Mouse (Mus musculus) neural tube, embryonic 11.5 days (tissue): ENCODE data around the gene Adipor2. TPM values are rescaled to one million over a fixed set of nuclear protein-coding genes. Genes with fewer than 3 reads are reported as not detected.

Experiments
- ATAC-seq: fragments of 200-750 bp; cut with Nextera tagmentation; 2 replicates; pipeline ENCODE4 v1.8.0; 2017; ENCODE audit warnings: moderate number of reproducible peaks, mild to moderate bottlenecking, moderate TSS enrichment, moderate library complexity; ENCODE audit not compliant: insufficient read depth, low FRiP score, low TSS enrichment
- DNase-seq: peaks from one replicate; pipeline ENCODE4 v3.0.0-alpha.2; 2015; ENCODE audit warnings: low spot score
- H3K27ac ChIP-seq: fragments of 300-500 bp; sonication (generic); 2 replicates; pipeline ENCODE4 v1.5.1; 2014; ENCODE audit warnings: low read depth, mild to moderate bottlenecking, low read length
- H3K27me3 ChIP-seq: fragments of 300-500 bp; sonication (generic); 2 replicates; pipeline ENCODE4 v1.6.1; 2014; ENCODE audit warnings: mild to moderate bottlenecking, low read length, mixed read lengths; ENCODE audit not compliant: control insufficient read depth, insufficient read depth
- H3K36me3 ChIP-seq: fragments of 300-500 bp; sonication (generic); 2 replicates; pipeline ENCODE4 v1.6.1; 2014; ENCODE audit warnings: mild to moderate bottlenecking, low read length, moderate library complexity, mixed read lengths; ENCODE audit not compliant: control insufficient read depth, insufficient read depth
- H3K4me1 ChIP-seq: fragments of 300-500 bp; sonication (generic); 2 replicates; pipeline ENCODE4 v1.6.1; 2014; ENCODE audit warnings: low read length, mixed read lengths; ENCODE audit not compliant: control insufficient read depth, insufficient read depth
- H3K4me2 ChIP-seq: fragments of 300-500 bp; sonication (generic); 2 replicates; pipeline ENCODE4 v1.6.1; 2014; ENCODE audit warnings: low read depth, mild to moderate bottlenecking, moderate library complexity
- H3K4me3 ChIP-seq: fragments of 300-500 bp; sonication (generic); 2 replicates; pipeline ENCODE4 v1.5.1; 2014; ENCODE audit warnings: low read depth, low read length
- H3K9ac ChIP-seq: fragments of 300-500 bp; sonication (generic); 2 replicates; pipeline ENCODE4 v1.6.1; 2014; ENCODE audit warnings: mild to moderate bottlenecking, low read length
- H3K9me3 ChIP-seq: fragments of 300-500 bp; sonication (generic); 2 replicates; pipeline ENCODE4 v1.6.1; 2016; ENCODE audit warnings: low read length; ENCODE audit not compliant: control insufficient read depth
- WGBS: fragments of 180-500 bp; shearing (Covaris S2); extraction: QIAGEN DNeasy Blood & Tissue Kit; methylation state at CpG from one replicate; pipeline ENCODE4 v1.1.7; 2014; 5-methylcytosine and 5-hydroxymethylcytosine counted together
- polyA plus RNA-seq: library from polyadenylated mRNA; unstranded; fragments of >200 nt; fragmentation: Nextera tagmentation; extraction: Ambion mirVana; gene quantifications from 2 replicates; pipeline ENCODE4 v1.2.1, GENCODE M21; 2014

Gene Adipor2
- 20.6 and 21.7 TPM in 2 replicates for polyA plus RNA-seq

- no peak within 1 kb of the TSS for H3K4me3 ChIP-seq
- 5% methylated on average over 12 of the region's 12 CpGs for WGBS
- no peaks in the 10 kb centered on the region; the same call in 1 of the 2 replicates for H3K4me1 ChIP-seq
- H3K9ac ChIP-seq = no peak within 1 kb of the TSS
- peak; percentile 60 for ATAC-seq
- H3K27me3 ChIP-seq = no peaks in the 10 kb centered on the region
- peak; percentile 72 for DNase-seq
- no peaks in the 10 kb centered on the region for H3K9me3 ChIP-seq
- no peaks in the 10 kb centered on the region for H3K36me3 ChIP-seq
- H3K27ac ChIP-seq = no peak within 1 kb of the TSS
- H3K4me2 ChIP-seq = peak within 1 kb of the TSS; percentile 5; the same call in 1 of the 2 replicates
Observed at GRCm38 (mm10) chr6:119417354-119417753, at the start of gene Adipor2. Gene Adipor2, minus strand, starts transcription at chr6:119417704.

GRCm38 (mm10) chr6:119466161-119466560 lies 48.7 kb upstream of the Adipor2 start:
- ATAC-seq (no peak), DNase-seq (no peak)
- Histone ChIP-seq H3K9ac (no peak overlapping the region), H3K9me3 (no peaks in the 10 kb centered on the region), H3K27me3 (no peaks in the 10 kb centered on the region), H3K4me3 (no peak overlapping the region), H3K27ac (no peak overlapping the region), H3K36me3 (no peaks in the 10 kb centered on the region), H3K4me1 (no peaks in the 10 kb centered on the region), H3K4me2 (no peak overlapping the region)
- WGBS = 93% methylated on average over 1 of the region's 1 CpGs

GRCm38 (mm10) chr6:119460391-119460790 lies 42.9 kb upstream of the Adipor2 start:
- no peak overlapping the region for H3K4me3 ChIP-seq
- no peak for ATAC-seq
- no peaks in the 10 kb centered on the region for H3K27me3 ChIP-seq
- DNase-seq = no peak
- H3K4me2 ChIP-seq = no peak overlapping the region
- no peak overlapping the region for H3K9ac ChIP-seq
- H3K27ac ChIP-seq = no peak overlapping the region
- no peaks in the 10 kb centered on the region for H3K36me3 ChIP-seq
- H3K9me3 ChIP-seq = no peaks in the 10 kb centered on the region
- 87% methylated on average over 5 of the region's 5 CpGs for WGBS
- H3K4me1 ChIP-seq = no peaks in the 10 kb centered on the region

- Histone ChIP-seq H3K9me3 (no peaks in the 10 kb centered on the region), H3K36me3 (no peaks in the 10 kb centered on the region), H3K4me2 (no peak overlapping the region), H3K4me3 (no peak overlapping the region), H3K4me1 (no peaks in the 10 kb centered on the region), H3K9ac (no peak overlapping the region), H3K27ac (no peak overlapping the region), H3K27me3 (no peaks in the 10 kb centered on the region)
- ATAC-seq (no peak), DNase-seq (no peak)
- WGBS = 81% methylated on average over 4 of the region's 4 CpGs
Observed at GRCm38 (mm10) chr6:119459041-119459440, 41.5 kb upstream of the Adipor2 start.

GRCm38 (mm10) chr6:119458166-119458565 lies 40.7 kb upstream of the Adipor2 start:
- H3K27ac ChIP-seq = no peak overlapping the region
- no peak for ATAC-seq
- H3K4me2 ChIP-seq = no peak overlapping the region
- no peak for DNase-seq
- H3K36me3 ChIP-seq = no peaks in the 10 kb centered on the region
- H3K4me1 ChIP-seq = no peaks in the 10 kb centered on the region
- H3K9me3 ChIP-seq = no peaks in the 10 kb centered on the region
- 72% methylated on average over 8 of the region's 8 CpGs for WGBS
- H3K4me3 ChIP-seq = no peak overlapping the region
- H3K9ac ChIP-seq = no peak overlapping the region
- H3K27me3 ChIP-seq = no peaks in the 10 kb centered on the region

GRCm38 (mm10) chr6:119451981-119452499 lies 34.5 kb upstream of the Adipor2 start:
- peak overlapping the region; percentile 61 for H3K4me2 ChIP-seq
- under 1% methylated on average over 15 of the region's 15 CpGs for WGBS
- peak overlapping the region; percentile 61 for H3K27ac ChIP-seq
- peak; percentile 24; the same call in 1 of the 2 replicates for ATAC-seq
- no peaks in the 10 kb centered on the region for H3K27me3 ChIP-seq
- H3K9me3 ChIP-seq = no peaks in the 10 kb centered on the region
- H3K4me3 ChIP-seq = peak overlapping the region; percentile 23
- peaks cover 10% of the 10 kb centered on the region for H3K4me1 ChIP-seq
- no peaks in the 10 kb centered on the region for H3K36me3 ChIP-seq
- DNase-seq = peak; percentile 60
- H3K9ac ChIP-seq = peak overlapping the region; percentile 60

GRCm38 (mm10) chr6:119450965-119451943 lies 33.8 kb upstream of the Adipor2 start:
- Histone ChIP-seq H3K4me1 (peaks cover 10% of the 10 kb centered on the region), H3K27me3 (no peaks in the 10 kb centered on the region), H3K36me3 (no peaks in the 10 kb centered on the region), H3K4me3 (no peak overlapping the region), H3K9me3 (no peaks in the 10 kb centered on the region), H3K9ac (no peak overlapping the region), H3K27ac (no peak overlapping the region), H3K4me2 (peak overlapping the region; percentile 61)
- DNase-seq = no peak
- 38% methylated on average over 14 of the region's 14 CpGs for WGBS
- no peak for ATAC-seq

- 3% methylated on average over 23 of the region's 23 CpGs for WGBS
- Histone ChIP-seq H3K9me3 (no peaks in the 10 kb centered on the region), H3K4me2 (peak overlapping the region; percentile 49), H3K27me3 (no peaks in the 10 kb centered on the region), H3K4me3 (peak overlapping the region; percentile 23), H3K4me1 (peaks cover 10% of the 10 kb centered on the region), H3K27ac (no peak overlapping the region), H3K9ac (peak overlapping the region; percentile 47), H3K36me3 (no peaks in the 10 kb centered on the region)
- DNase-seq (peak; percentile 67), ATAC-seq (no peak)
Observed at GRCm38 (mm10) chr6:119449060-119449499, 31.6 kb upstream of the Adipor2 start.
